Mouse (Mus musculus) left cerebral cortex, postnatal 10 days (tissue): ENCODE data around the gene Wdr20rt. TPM values are rescaled to one million over a fixed set of nuclear protein-coding genes. Genes with fewer than 3 reads are reported as not detected.
"Not testable (repeated sequence)": the region's sequence is repeated elsewhere in the genome, so short reads cannot be mapped to it uniquely, and the experiment has no call there.

Source experiments
- DNase-seq, 2 experiments: peaks; one replicate each; pipeline ENCODE4 v3.0.0; 2021 to 2022; ENCODE audit warnings: low spot score in 2 of 2, mixed read lengths in 1 of 2; ENCODE audit errors: extremely low spot score in 1 of 2
- intact Hi-C: fragments of 180-260 bp; cut with DNase I; formaldehyde crosslinking; loops from one replicate; pipeline ENCODE4 v1.15.1; 2025
- total RNA-seq, 2 experiments: library from RNA; stranded (reverse); gene quantifications; 2 replicates each; pipeline ENCODE4 v1.2.3; 2021

The Wdr20rt gene
- total RNA-seq: not detected

DNA sequence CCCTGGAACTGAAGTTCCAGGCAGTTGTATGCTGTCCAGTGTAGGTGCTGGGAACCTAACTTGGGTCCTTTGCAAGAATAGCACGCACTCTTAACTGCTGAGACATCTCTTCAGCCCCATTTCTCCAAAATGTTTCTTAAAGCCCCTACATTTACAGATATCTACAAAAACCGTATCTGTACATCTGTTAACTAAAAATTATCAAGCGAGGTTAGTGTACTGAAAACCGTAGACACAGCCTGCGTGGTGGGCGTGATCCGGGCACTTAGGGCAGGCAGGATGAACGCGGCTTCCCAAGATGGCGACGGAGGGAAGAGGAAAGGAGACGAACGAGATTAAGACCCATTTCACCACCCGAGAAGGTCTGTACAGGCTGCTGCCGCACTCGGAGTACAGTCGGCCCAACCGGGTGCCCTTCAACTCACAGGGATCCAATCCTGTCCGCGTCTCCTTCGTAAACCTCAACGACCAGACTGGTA is at the start of gene Wdr20rt:
Gene Wdr20rt (plus strand): TSS at position 51 of the 479 bp plus-strand sequence.
- no peak for DNase-seq
- intact Hi-C loops: no loop called here

DNA sequence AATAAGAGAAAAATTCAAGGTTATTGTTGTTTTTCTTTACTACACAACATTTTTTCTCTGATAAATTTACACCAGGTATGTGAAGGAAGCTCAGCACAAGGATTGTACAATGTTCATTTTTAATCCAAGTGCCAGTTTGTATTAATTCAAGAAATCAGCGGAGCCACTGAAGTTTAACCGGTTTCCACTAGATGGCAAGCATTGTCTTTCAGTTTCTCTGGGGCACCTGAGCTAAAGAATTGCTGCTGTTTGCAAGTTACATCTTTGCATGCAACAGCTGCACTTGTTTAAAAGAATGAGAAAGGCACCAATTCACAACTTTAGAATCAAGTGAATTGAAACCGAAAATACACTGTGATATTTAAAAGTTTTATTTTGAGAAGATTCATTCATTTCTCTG is 38.0 kb upstream of the Wdr20rt start:
- intact Hi-C loops: no loop called here
- DNase-seq: peak in 1 of 2 experiments; percentile 47

DNA sequence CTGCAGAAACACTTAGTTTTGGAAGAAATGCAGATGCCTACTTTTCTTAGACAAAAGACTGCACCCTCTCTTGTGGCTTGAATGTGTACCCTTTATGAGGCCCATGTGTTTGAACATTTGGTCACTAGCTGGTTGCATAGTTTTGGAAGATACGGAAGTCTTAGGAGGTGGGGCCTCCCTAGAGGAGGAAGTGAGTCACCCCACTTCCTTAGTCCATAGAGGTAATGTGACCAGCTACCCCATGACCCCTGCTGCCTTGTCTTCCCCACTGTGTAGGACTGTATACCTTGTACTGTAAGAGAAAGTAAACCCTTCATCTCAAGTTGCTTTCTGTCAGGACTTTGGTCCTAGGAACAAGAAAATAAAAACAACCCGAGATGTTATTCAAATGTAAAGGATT is 36.1 kb upstream of the Wdr20rt start:
- no peak for DNase-seq
- intact Hi-C loops: no loop called here

DNA sequence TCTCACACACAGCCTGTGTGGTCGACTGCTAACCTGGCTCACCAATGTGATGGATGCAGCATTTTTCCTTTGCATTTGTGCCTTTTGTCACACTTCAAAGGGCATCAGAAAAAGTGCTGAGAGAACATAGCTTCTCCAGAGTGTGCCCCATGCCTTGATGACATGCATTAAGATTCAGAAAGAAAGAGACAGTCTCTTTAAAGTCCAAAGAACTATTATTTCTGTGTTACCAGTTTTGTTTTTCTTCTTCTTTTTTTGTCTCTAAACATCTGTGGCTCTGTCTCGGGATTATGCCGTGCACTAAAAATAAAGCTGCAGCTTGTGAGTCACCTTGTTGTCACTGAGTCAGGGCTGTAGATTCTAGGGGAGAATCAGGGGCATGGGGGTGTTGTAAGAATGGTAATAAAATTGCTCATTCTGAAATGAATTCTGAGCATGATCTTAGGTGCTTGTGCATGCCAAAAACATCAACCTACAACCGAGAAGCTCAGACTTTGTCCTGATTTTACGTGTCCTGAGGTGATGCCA is 31.2 kb upstream of the Wdr20rt start:
- no peak for DNase-seq
- intact Hi-C loops: no loop called here

DNA sequence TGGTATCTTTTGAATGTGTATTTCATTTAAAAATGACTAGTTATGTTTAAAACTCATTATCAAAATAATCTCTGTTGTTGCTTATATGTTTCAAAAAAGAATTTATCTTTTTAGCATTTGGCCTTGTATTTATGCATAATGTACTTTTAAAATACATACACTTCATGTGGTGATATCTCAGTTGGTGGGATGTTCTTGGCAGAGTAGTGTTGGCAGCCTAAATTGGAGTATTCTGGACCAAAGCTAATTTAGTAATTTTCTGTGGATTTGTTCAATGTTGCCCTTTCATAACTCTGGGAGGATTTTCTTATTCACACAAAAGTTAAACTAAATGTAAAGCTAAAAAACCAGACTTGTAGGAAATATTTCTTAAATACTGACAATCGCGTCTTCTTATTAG is 23.5 kb upstream of the Wdr20rt start:
- intact Hi-C loops: no loop called here
- DNase-seq: no peak

DNA sequence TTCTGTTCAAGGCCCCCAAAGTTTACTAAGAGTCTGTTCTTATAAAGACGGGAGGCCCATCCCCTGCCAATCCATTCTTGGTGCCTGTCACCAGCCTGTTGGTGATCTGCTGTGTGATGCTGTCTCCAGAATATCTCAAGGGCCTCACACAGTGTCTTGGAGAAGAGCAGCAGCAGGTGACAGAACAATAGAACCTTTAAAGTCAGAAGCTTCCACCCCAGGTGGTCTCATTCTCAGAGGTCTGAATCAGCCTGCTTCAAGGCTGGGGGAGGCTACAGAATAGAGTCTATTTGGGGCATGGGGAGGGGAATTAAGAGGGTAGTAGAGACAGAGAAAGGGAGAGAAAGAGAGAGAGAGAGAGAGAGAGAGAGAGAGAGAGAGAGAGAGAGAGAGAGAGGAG is 18.9 kb upstream of the Wdr20rt start:
- DNase-seq: no peak
- intact Hi-C loops: no loop called here

DNA sequence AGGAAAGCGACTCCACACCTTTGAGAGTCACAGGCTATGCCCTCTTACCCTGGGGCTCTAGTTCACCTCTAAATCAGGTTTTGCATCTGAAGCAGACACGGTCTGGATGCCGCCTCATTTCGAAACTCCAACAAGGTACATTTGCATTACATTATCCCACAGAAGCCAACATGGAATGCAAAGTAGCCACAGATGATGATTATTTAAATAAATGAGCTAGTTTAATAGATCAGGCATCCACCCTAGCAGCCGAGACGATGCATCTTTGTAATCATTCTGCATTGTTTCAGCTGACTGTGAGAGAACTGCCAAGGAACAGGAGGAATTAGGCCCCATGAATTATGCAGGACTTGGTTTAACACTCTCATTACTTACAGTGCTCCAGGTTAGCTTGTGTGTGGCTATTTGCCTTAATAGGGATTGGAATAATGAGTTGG is 8.9 kb upstream of the Wdr20rt start:
- DNase-seq: no peak

DNA sequence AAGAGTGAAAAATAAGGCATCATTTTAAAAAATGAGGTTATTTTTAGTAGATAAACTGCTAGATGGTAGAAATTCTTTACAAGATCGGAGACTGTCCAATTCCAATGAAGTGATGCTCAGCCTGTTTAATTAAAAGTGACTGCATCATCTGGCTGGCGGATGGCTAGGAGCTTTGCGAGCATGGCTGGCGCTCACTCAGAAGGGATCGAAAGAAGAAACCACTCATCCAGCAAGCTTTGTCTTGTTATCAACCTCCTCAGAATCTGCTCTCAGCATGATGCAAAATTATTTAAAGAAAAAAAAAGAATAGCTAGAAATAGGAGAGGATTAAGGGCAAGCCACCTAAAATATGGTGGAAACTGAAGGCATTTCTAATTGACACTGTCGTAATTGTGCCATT is 3.3 kb downstream of the Wdr20rt start:
- DNase-seq: no peak
- intact Hi-C loops: no loop called here

More for the DNA sequence above, 8.9 kb upstream of the Wdr20rt start:
- intact Hi-C loops: no loop called here

DNA sequence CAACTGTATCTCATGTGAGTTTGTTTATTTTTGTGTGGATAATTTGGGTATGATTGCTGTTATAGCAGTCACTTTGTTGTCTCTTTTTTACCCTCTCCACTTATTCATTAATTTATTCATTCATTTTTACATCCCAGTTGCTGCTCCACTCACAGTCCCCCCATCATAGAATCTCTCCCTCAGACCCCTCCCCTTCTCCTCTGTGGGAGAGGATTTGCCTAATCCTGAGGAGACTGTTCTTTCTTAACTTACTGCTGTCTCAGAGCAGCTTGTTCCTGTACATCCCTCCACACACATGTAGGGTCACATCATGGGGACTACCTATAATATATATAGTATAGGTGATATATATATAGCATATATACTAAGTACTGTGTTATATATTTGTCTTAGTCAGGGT is 3.7 kb downstream of the Wdr20rt start:
- intact Hi-C loops: no loop called here
- no peak for DNase-seq

DNA sequence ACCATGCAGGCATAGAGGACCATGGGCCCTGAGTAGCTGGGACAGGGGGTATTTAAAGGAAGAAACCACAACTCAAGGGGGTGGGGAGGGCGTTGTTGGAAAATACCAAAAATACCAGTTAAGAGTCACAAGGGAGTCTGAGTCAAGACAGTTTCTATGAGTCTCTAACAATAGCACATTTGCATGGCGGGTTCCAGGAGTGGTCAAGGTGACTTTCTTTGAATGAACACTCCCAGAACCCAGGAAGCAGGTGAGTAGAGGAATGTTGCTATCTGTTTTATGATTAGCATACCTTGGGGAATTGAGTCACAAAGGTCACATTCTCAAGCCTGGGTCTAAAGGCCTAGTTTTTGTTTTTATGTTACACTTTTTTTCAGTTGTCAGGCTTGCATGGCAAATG is 7.5 kb downstream of the Wdr20rt start:
- DNase-seq, intact Hi-C loops: not testable (repeated sequence)

DNA sequence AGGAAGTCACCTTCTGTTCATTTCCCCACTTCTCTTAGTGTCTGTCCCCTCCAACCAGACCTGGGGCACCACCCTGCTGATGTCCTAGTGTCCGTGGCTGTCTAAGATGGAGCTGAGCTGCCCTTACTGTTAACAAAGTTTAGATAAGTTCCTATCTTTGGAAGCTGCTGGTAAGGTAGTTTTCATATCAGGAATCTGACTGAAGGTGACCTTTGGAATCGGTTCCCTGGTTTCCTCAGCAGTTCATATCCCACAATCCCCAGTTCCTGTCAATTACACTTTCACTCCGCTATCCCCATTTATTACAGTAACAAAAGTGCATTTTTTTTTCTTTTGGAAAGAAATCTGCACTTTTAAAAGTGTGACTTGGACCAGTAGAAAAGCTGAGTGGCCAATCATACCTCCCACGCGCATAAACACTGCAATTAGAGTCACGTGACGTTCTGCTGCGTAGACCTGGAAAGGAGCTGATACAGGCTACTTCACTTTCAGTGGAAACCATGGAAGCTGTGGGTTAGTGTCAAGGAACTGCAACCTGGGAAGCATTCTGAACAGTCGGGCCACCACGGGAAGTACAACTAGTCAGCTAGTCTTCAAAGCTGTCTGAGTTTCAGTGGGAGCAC is 24.9 kb downstream of the Wdr20rt start:
- DNase-seq: no peak
- intact Hi-C loops: no loop called here

DNA sequence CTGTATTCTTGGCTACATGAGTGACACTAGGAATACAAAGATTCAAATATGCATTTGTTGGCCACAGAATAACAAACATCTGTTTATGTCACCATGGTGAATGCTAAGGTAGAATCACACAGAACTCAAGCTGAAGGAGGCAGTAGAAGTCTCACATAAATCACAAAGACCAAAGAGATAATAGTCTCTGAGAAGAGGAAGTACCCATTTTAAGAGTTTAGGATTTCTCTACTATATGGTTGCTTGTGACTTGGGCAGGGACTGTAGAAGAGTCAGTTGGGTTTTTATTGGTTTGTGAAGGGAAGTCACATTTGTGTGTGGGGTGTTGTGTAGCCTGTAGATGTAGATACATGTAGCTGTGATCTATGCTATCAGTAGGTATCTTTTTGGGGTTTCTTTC is 31.6 kb downstream of the Wdr20rt start:
- intact Hi-C loops: no loop called here
- no peak for DNase-seq

DNA sequence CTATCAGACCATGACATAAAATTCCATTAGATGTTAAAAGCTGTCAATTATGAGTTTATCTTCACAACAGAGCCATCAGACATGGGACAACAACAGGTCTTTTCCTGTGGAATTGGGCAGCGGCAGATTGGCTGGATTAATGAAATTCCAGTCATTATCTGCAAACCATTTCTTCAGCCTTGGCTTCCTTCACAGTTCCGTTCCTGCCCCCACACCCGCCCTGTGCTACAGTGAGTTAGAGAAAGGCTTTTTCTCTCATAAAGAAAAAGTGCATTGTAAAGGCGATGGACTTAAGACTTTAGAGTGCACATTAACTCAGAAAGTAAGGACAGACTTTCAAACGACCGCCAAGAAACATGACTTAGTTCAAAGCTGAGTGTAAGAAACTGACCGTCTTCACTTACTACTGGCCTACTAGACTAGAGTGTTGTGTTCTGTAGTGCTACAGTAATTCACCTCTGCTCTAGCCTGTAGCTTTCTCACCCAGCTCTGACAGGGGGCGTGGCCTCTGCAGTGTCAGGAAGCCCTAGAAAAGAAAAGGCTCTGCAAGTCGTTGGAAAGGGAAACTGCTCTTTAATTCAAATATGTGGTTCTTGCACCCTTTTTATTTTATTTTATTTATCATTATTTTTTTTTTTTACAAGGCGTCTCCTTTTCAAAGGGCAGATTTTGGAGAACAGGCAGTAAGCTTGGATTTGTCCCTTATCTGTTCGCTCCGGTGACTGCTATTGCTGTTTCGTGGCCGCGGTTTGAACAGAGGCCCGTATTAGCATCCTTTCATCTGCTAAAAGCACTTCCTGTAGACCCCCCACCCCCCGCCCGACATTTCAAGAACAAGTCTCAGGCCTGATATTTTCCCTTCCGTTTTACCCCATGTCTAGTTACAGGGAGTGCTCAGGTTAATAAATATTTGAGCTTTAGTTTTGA is 33.2 kb downstream of the Wdr20rt start:
- intact Hi-C loops: no loop called here
- DNase-seq: peak in 1 of 2 experiments; percentile 24

DNA sequence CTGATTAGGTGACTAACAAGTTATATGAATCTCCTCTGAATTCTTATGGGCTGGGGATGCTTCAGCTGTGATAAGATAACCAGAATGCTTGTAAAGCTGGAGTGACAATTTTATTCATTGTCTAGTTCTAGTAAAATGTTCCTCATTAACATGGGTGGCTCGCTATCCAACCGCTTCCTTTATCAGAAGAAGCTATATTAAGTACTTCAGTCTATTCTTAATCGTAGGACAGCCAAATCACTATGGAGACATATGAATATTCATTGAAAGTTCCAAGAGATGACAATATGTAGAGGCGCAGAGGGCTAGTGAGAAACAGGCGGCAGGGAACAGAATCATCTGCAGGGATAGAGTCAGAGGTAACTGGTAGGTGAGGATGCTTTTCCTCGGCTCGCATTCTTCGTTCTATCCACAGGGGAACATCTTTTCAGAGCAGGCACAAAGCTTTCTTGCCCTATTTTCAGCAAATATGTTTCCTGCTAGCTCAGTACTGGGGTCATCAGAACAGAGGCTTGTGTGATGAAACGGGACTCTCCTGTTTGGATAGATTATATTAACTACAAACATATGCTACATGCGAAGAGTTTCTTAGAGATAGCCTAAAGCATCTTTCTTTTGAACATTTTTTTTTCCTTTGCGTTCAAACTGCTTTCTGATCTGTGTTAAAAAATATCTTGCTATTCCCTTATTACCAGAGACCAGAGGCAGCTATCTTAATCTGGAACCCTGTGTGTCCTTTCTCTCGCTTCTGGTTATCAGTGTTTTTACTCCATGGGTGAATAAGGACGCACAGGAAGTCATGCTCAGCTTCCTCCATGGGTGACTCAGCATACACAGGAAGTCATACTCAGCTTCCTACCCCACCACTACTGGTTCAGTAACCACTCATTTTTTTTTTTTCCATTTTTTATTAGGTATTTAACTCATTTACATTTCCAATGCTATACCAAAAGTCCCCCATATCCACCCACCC is 34.1 kb downstream of the Wdr20rt start:
- DNase-seq: peak in 1 of 2 experiments; percentile 49
- intact Hi-C loops: no loop called here

DNA sequence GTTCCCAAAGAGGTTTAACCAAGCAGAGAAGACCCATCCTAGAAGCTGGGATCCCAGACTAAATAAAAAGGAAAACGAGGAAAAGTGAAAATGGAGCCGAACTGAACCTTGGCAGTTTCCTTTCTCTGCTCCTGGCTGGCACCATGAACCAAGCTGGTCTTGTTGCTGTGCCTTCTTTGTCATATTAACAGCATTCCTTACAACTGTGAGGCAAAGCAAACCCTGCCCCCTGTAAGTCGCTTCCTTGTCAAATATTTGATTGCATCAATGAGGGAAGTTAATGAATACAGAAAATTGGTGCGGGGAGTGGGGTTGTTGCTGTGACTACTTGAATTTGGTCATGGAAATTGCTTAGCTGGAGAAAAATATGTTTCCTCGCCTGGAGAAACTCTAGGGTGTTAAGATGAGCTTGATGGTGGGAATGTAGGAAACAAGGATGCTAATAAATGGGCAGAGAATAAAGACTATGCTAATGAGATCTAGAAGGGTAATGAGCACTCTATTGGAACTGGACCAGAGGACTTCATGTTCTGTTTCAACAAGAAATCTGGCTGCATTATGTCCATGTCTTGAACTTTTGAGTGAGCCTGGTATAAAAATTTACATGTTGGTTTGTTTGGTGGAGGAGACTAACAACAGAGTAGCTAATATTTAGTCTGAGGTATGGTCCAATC is 43.1 kb downstream of the Wdr20rt start:
- no peak for DNase-seq
- intact Hi-C loops: no loop called here

DNA sequence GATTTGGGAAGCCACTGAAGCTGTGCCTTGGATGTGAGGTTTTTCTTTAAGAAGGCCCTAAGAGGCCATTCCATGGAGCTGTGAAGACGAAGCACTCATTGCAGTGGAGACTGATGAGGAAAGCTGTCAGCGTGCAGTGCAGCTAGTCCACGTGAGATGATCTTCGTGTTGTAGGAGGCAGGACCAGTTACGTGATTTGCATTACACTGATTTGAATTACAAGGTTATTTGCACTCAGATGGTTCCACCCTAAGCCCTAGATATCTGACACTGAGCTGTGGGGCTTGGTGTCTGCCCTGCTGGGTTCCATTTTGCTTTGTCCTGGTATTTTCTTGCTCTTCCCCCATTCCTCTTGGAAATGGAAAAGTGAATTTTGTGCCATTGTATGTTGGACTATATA is 44.1 kb downstream of the Wdr20rt start:
- DNase-seq: no peak
- intact Hi-C loops: no loop called here

DNA sequence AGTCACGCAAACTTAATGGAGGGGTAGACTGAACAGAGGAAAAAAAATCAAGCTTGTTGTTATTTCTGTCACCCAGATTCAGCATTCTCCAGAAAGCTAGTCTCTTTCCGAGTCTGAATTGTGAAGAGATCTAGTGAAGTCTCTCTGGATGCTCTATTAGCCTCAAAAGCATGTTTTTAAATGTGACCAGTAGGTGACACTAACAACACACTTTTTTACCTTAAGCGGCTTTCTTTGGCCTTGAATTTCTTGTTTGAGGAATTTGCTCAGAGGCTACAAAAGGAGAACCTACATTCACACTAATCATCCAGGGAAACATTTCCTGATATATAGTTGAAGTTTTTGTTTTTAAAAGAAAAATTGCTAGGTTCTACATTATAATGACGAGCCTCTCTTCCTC is 48.5 kb downstream of the Wdr20rt start:
- peak in 1 of 2 experiments; percentile 27 for DNase-seq
- intact Hi-C loops: no loop called here
